Mouse (Mus musculus): ENCODE results near the gene Atf6b.

Atf6b gene

GRCm38 (mm10) chr17:34692906-34693305 is 46.0 kb downstream of the Atf6b start:
- DNase-seq (ENCODE audit: low spot score) = peak; percentile 99

DNA sequence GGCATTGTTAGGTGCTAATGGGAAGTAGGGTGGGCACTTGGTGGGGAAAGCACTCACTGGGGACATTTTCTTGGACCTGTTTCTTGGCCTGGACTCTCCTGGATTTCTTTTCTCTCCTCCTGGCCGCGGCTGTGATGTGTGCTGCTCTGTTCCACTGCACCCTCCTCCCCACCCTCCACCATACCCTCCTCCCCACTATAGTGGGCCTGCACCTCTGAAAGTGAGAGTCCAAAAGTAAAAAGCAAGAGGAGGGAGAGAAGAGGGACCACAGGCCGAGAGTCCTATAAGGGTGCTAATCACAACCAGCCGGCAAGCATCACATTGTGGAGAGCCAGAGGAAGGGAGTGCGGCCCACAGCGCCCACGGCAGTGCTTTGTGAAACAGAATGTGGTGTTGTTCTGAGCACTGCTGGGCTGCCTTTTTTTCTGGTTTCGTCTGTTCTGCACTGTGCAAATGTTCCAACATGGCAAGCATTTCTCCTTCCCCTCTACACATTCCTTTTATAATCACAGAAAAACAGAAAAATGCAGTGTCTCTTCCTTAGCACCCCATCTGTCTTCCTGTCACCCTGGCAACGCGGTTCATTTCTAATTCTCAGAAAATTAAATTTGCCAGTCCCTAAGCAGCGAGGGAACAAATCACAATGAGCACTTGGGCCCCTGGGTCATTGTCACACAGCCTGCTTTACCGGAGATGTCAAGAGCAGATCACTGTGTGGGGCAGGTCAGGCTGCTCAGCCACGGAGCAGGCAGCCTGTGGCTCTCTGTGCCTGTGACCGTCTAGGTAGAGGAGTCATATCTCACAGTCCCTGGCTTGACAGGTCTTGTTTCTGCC is 52.8 kb downstream of the Atf6b start:
- no peak for DNase-seq (ENCODE audit: low spot score)

- DNase-seq (ENCODE audit: low spot score) = no peak
These were observed 53.7 kb downstream of the Atf6b start for GRCm38 (mm10) chr17:34700671-34701071.
